Mouse (Mus musculus) gastrocnemius, postnatal 4 days (tissue): ENCODE results near the gene Ccdc167. TPM values are rescaled to one million over a fixed set of nuclear protein-coding genes. Genes with fewer than 3 reads are reported as not detected.

Experiments used
- DNase-seq, 2 experiments: peaks; one replicate each; pipeline ENCODE4 v3.0.0; 2021 to 2022; ENCODE audit warnings: low spot score in 2 of 2, mixed read lengths in 2 of 2
- long read RNA-seq, 2 experiments: library from polyadenylated mRNA; stranded (forward); transcript quantifications; one replicate each; pipeline ENCODE4 v2.0.0; 2021
- total RNA-seq, 2 experiments: library from RNA; stranded (reverse); gene quantifications; 2 replicates each; pipeline ENCODE4 v1.2.3; 2021

Gene Ccdc167
- 10 to 100 TPM; 12.2 to 12.5 TPM for total RNA-seq
- long read RNA-seq, experiment 1, full-length matches to known transcripts: 4 of 6 reads
- long read RNA-seq, experiment 1, partial matches to known transcripts: 1 of 6 reads
- long read RNA-seq, experiment 1, other reads (novel, unspliced or antisense): 1 of 6 reads
- long read RNA-seq, experiment 2, full-length matches to known transcripts: 13 of 14 reads
- long read RNA-seq, experiment 2, partial matches to known transcripts: 0 of 14 reads
- long read RNA-seq, experiment 2, other reads (novel, unspliced or antisense): 1 of 14 reads

GRCm38 (mm10) chr17:29716732-29717445 is at the start of gene Ccdc167:
Ccdc167 (minus strand) TSS chr17:29717044.
- peak; percentile 91 to 92 for DNase-seq

DNA sequence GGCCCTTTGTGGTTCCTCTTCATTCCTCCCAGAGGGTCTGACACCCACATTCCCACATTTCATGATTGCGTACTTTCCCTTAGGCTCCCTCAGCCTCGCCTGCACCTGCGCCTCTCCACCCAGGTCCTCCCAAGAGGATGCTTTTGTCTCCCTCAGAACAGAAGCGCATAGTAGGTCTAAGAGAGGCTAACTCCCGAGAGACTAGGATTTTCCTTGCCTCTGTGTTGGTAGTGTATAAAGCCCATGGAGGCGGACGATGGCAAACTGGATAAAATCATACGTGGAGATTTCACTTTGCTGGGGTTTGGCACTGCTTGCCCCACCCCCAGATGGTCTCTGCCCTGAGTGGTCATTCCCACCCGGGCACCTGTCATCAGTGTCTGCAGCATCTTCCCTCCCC is 48.5 kb upstream of the Ccdc167 start:
- DNase-seq: no peak

- DNase-seq: peak in 1 of 2 experiments; percentile 42
These were observed 45.7 kb upstream of the Ccdc167 start for GRCm38 (mm10) chr17:29762551-29762950.

DNA sequence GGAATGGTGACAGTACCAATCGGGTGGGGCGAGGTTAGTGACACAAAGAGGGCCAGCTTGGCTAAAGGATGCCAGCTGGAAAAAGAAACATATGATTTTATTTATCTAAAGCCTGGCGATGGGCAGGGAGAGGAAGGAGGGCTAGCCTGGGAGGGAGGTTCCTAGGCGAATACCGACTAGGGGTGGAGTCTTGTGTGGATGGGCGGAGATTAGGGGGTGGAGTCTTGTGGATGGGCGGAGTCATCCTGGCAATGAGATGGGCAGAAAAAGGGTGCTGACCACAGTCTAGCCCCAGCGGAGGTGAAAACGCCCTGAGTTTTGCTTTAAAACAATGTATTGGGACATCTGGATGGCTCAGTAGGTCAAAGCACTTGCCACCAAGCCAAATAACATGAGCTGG is 45.1 kb upstream of the Ccdc167 start:
- no peak for DNase-seq

- no peak for DNase-seq
These were observed 43.8 kb upstream of the Ccdc167 start for GRCm38 (mm10) chr17:29760404-29761375.

DNA sequence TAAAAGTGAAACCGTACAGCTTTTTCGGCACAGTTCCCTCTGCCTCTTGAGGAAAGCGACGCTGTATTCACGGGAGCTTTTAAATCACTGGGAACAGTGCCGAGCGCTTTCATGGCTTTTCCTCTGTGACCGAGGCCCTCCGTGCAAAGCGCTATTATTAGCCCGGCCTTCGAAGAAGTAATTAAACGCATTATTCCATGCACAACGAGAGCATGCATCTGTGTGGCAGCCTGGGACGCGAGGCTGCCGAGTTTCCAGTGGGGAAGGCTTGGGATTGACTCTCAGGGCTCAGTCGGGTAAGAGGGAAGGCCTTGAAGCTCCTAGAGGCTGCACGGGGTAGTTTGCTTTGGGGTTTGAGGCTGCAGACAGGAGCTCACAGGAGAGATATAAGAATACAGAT is 43.1 kb upstream of the Ccdc167 start:
- no peak for DNase-seq

DNA sequence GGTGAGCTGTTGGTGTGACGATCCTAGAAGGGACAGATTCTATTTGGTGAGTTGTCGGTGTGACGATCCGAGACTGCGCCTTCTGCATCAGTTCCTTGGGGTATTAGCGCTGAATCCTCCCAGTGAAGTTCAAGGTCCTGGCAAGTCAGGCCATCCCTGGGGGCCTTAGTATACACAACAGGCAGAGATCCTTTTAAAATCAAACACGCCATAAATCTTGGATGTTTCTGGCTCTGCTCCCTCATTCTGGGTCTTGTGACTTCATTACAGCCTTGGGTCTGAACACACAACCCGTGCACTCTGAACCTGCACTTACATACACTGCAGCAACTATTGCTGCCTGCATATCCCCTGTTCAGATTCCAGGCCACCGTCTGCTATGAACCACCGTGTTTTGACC is 39.5 kb upstream of the Ccdc167 start:
- no peak for DNase-seq

GRCm38 (mm10) chr17:29754510-29754909 is 37.7 kb upstream of the Ccdc167 start:
- no peak for DNase-seq

GRCm38 (mm10) chr17:29747466-29747865 is 30.6 kb upstream of the Ccdc167 start:
- no peak for DNase-seq

DNA sequence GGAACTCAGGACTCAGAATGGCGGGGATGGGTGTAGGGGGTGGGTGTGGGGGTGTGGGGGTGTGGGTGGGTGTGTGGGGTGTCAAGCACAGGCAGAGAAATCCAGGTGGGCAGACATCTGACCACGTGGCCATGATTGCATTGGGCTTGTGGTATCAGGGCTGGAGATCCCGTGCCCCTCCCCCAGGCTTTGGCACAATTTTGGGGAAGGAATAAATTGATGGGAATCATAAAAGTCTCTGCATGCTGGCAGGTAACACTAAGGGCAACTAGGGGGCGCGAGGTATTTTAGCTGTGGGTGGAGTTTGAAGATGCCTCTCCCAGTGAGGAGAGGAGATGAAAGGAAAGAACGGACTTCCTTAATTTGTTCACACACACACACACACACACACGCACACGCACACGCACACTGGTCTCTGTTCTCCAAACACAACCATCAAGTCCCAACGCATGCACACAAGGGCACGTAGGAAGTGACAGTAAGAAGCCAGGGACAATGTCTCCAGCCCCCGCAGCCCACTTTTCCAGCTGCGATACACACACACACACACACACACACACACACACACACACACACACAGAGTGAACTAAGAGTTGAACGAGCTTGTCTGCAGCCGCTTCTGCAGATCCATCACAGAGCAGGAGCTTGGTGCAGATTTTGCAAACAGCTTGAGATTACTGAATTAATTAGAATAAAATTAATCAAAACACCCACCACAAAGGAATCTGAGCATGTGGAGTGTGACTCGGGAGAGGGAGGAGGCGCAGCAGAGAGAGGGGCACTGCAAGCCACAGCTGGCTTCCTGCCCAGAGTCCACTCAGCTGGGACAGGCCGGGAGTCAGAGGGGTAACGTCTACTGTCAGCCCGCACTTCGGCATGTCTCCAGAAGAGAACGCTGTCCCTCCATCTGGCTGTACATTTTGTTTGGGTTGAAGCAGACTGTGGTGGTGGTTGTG is 21.3 kb upstream of the Ccdc167 start:
- peak in 1 of 2 experiments; percentile 59 for DNase-seq

GRCm38 (mm10) chr17:29736448-29737014 is 19.7 kb upstream of the Ccdc167 start:
- DNase-seq: no peak

GRCm38 (mm10) chr17:29732522-29732921 is 15.7 kb upstream of the Ccdc167 start:
- no peak for DNase-seq

DNA sequence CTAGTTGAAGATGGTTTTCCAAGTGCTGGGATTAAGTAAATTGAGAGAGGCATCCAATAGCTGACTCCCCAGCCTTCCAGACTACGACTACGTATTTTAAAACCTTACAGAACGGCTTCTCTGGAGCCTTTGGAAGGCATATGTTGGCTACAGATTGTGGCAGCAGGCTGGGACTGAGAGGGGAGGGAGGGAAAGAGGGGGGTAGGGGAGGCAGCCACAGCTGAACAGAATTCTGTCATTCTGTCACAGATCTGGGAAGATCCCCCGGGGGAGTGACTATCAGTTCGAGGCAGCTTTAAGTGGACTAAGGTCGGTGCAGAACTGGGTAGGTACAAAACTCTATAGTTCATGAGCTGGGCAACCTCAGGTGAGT is 15.1 kb upstream of the Ccdc167 start:
- DNase-seq: no peak

GRCm38 (mm10) chr17:29731266-29731952 is 14.6 kb upstream of the Ccdc167 start:
- DNase-seq: no peak

DNA sequence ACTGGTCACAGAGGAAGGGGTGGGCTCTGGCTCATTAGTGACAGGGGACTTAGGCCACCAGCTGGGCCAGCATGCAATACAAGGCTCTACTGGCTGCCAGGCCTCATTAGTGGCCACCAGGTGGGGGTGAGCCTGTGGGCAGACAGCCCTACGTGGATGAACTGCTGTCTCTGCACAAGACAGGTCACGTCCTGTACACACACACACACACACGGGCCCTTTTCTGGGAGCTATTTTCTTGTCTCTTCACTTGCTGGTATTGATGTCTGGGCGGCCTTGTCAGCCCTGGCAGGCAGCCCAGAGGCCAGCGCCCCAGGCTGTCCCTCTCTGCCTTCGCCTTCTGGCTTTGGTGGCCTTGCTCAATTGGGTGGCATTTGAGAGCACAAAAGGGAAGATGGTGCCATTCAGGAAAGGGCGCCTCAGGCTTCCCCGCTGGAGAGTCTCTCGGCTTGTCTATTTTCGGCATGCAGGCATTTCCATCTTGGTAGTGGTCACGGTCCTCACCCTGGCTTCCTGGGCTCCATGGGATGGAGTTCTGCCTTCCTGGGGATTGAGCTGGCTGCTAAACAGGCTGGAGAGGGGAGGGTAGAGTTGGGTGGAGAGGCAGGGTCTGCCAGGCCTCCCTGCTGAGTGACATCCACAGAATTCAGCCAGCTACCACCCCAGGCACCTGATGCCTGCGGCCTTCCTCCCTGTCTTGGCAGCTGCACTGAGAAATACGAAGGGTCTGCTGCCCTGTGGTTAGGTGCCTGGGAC is 13.8 kb upstream of the Ccdc167 start:
- no peak for DNase-seq

- no peak for DNase-seq
These were observed 11.2 kb upstream of the Ccdc167 start for GRCm38 (mm10) chr17:29728082-29728481.

DNA sequence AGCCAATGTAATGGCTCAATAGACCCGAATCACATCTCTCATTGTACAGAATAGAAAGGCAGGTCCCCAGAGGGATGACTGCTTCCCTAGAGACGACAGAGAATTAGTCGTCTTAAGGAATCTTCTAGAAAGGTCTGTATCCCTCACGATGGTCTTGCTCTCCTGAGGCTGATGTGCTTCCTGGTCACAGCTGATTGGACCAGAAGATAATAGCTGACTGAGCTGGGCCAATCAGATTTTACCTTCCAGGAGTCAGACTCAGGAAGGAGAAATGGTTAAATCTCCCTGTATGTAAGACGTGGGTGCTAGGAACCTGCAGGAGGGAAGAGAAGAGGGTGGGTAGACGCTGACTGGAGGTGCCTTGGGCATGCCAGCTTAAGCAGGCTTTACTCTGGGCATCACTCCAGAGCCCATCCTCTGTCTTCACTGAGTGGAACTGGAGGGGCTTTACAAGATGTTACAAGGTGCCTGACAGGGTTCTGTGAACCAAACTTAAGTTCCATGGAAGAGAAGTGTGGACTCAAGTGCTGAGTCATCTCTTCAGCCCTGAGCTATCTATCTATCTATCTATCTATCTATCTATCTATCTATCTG is 8.3 kb upstream of the Ccdc167 start:
- no peak for DNase-seq

DNA sequence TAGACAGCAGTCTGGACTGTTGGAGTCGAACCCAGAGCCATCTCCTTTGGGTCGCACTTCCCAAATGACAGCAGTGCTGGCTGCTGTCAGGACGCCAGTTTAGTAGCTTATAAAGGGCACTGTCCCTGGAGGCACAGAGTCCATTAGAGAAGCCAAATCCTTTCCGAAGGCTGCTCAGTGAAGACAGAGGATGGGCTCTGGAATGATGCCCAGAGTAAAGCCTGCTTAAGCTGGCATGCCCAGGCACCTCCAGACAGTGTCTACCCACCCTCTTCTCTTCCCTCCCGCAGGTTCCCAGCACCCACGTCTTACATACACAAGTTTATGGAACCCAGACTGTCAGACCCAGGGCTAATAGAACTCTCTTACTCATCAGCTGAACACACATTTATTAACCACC is 7.8 kb upstream of the Ccdc167 start:
- DNase-seq: no peak
